ENCODE assay signal across 16 mouse cellular contexts in genomic region chr10:97047996-97048395, GRCm38 (mm10).
DNase-seq lines count a peak whose midpoint lies in the region; TF ChIP-seq lines count a peak whose summit lies in the region.
"Had no signal": no experiment of that assay in that cellular context is flagged by ENCODE, and none has a peak within 500 bp of the region (broad histone marks: within the 10 kb centered on the region; RNA-seq: fewer than 3 reads in every experiment).

No protein-coding gene starts in this region.

- H3K27ac ChIP-seq in gastrocnemius, adult 2 months, result no peak overlapping the region
- H3K27ac ChIP-seq: embryonic facial prominence, embryonic 10.5 days; embryonic facial prominence, embryonic 12.5 days; forebrain, embryonic 13.5 days; forebrain, embryonic 15.5 days had no signal

- intact Hi-C loops in left cerebral cortex, postnatal 4 days (cut with DNase I), result no loop called here
- intact Hi-C loops in left cerebral cortex, postnatal 25 days (cut with DNase I), result no loop called here
- intact Hi-C loops in gastrocnemius, adult 2 months (cut with DNase I), result no loop called here

- DNase-seq in cerebellum, adult 9-10 months, result peak; percentile 56
- no peak for DNase-seq in cerebellum, adult 8-10 months
- DNase-seq in left cerebral cortex, postnatal 4 days, result peak; percentile 10
- no peak for DNase-seq in left cerebral cortex, postnatal 25 days (ENCODE audit: low spot score in 2 of 2)
- DNase-seq in brain, adult 2 months (ENCODE audit: low read depth, low spot score), result peak; percentile 29
- peak; percentile 8 for DNase-seq in forelimb bud, embryonic 11.5 days (ENCODE audit: low read depth, low spot score)
- DNase-seq in gastrocnemius, adult 2 months, result no peak
- DNase-seq: adrenal gland, adult 2 months; adrenal gland, postnatal 10 days; adrenal gland, postnatal 25 days; cerebellum, adult 11 months; forebrain, postnatal 0 days had no signal

- H3K4me3 ChIP-seq in gastrocnemius, adult 2 months, result no peak overlapping the region
- H3K4me3 ChIP-seq: embryonic facial prominence, embryonic 10.5 days; embryonic facial prominence, embryonic 12.5 days; forebrain, embryonic 13.5 days; forebrain, embryonic 15.5 days had no signal

- no peak for TF ChIP-seq CTCF in gastrocnemius, adult 2 months (IDR thresholded peaks at IDR 0.05)

Comparison
In these comparisons a context has a peak if more than half of its experiments do, and no peak if none do; other contexts are left out.
1. DNase-seq: peak in cerebellum, adult 9-10 months (single experiment), left cerebral cortex, postnatal 4 days (single experiment), brain, adult 2 months (single experiment) and forelimb bud, embryonic 11.5 days (single experiment); none in cerebellum, adult 8-10 months (single experiment), left cerebral cortex, postnatal 25 days (0 of 2) and gastrocnemius, adult 2 months (single experiment).